Mouse (Mus musculus): ENCODE data around the gene Six1.

DNA sequence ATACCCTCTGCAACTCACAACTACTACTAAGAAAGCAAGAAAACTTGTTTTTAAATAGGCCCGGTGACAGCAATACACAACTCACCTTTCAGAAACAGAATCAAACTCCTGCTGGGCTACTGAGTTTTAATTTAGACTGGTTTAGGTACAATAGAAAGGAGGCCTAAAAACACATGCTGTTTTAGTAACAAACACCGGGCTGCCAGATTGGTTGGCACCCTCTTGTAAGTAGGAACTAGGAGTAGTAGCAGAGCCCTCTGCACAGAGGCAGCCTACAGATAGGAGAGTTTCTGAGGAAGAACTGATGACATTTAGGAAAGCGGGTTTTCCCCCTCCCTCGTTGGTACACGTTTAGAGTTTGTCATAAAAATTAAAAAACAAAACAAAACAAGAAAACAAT, 11.3 kb downstream of the Six1 start:
- TF ChIP-seq TAL1 (IDR thresholded peaks at IDR 0.05; ENCODE audit: low read length): no peak
- TF ChIP-seq GATA1 (IDR thresholded peaks at IDR 0.05; ENCODE audit: low read length): no peak

Data from erythroblast, embryonic 14.5 days (primary cell).